Mouse (Mus musculus) forebrain, postnatal 0 days (tissue): ENCODE measurements around the gene Uba5. TPM values are rescaled to one million over a fixed set of nuclear protein-coding genes. Genes with fewer than 3 reads are reported as not detected.

Source experiments
- ATAC-seq: fragments of 200-750 bp; cut with Nextera tagmentation; 2 replicates; pipeline ENCODE4 v1.8.0; 2017; ENCODE audit warnings: mild to moderate bottlenecking, moderate library complexity
- DNase-seq: peaks from one replicate; pipeline ENCODE4 v3.0.0-alpha.2; 2015
- H3K27ac ChIP-seq: fragments of 300-500 bp; sonication (generic); 2 replicates; pipeline ENCODE4 v1.5.1; 2014; ENCODE audit warnings: low read depth, mild to moderate bottlenecking, antibody characterized with exemption, low read length, moderate library complexity, mixed read lengths
- H3K27me3 ChIP-seq: fragments of 300-500 bp; sonication (generic); 2 replicates; pipeline ENCODE4 v1.6.1; 2014; ENCODE audit warnings: mild to moderate bottlenecking, low read length, mixed read lengths; ENCODE audit not compliant: insufficient read depth
- H3K36me3 ChIP-seq: fragments of 300-500 bp; sonication (generic); 2 replicates; pipeline ENCODE4 v1.6.1; 2014; ENCODE audit warnings: mild to moderate bottlenecking, moderate library complexity; ENCODE audit not compliant: insufficient read depth
- H3K4me1 ChIP-seq: fragments of 300-500 bp; sonication (generic); 2 replicates; pipeline ENCODE4 v1.6.1; 2014; ENCODE audit warnings: antibody characterized with exemption; ENCODE audit not compliant: insufficient read depth
- H3K4me2 ChIP-seq: fragments of 300-500 bp; sonication (generic); 2 replicates; pipeline ENCODE4 v1.6.1; 2014; ENCODE audit warnings: low read depth, mild to moderate bottlenecking, moderate library complexity
- H3K4me3 ChIP-seq: fragments of 300-500 bp; sonication (generic); 2 replicates; pipeline ENCODE4 v1.5.1; 2014; ENCODE audit warnings: low read depth, low read length, mixed read lengths
- H3K9ac ChIP-seq: fragments of 300-500 bp; sonication (generic); 2 replicates; pipeline ENCODE4 v1.6.1; 2014; ENCODE audit warnings: mild to moderate bottlenecking
- H3K9me3 ChIP-seq: fragments of 300-500 bp; sonication (generic); 2 replicates; pipeline ENCODE4 v1.6.1; 2016; ENCODE audit warnings: low read length
- CTCF ChIP-seq: sonication (generic); IDR thresholded peaks from 2 replicates; pipeline ENCODE4 v1.5.1; 2016; ENCODE audit warnings: antibody characterized with exemption, control low read depth, low read depth
- WGBS: fragments of 180-500 bp; shearing (Covaris S2); extraction: QIAGEN DNeasy Blood & Tissue Kit; methylation state at CpG from one replicate; pipeline ENCODE4 v1.1.7; 2014; 5-methylcytosine and 5-hydroxymethylcytosine counted together
- polyA plus RNA-seq: library from polyadenylated mRNA; unstranded; fragments of >200 nt; fragmentation: Nextera tagmentation; extraction: Ambion mirVana; gene quantifications from 2 replicates; pipeline ENCODE4 v1.2.1, GENCODE M21; 2015
- total RNA-seq: library from RNA; depleted of rRNA; stranded (reverse); fragments of >200 nt; gene quantifications from 2 replicates; pipeline ENCODE4 v1.2.3, GENCODE M21; 2014

Uba5 gene
- total and polyA plus RNA-seq, 2 experiments from 2014 or later: 71.5 to 71.7 TPM

DNA sequence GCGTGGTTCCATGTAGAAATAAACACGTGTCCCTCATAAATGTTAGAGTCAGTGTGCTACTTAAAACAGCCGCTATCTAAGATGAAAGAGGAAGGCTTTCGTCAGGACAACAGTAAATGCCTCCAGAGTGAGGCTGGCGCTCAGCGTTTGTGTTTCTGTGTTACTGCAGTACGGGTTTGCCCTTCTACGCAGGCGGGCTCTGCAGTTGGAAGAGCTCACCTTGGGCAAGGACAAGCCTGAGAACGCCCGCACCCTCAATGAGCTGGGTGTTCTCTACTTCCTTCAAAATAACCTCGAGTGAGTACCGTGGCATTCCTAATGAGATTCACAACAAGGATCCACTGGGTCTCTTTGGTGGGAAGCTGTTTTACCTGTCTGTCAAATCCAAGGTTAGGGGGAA lies 24.7 kb downstream of the Uba5 start:
- H3K27me3 ChIP-seq: no peaks in the 10 kb centered on the region
- DNase-seq: no peak
- no peak overlapping the region for H3K9ac ChIP-seq
- H3K27ac ChIP-seq: no peak overlapping the region
- no peak overlapping the region for H3K4me2 ChIP-seq
- H3K4me1 ChIP-seq: no peaks in the 10 kb centered on the region
- WGBS: 93% methylated on average over 13 of the region's 13 CpGs
- H3K9me3 ChIP-seq: no peaks in the 10 kb centered on the region
- no peak overlapping the region for H3K4me3 ChIP-seq
- TF ChIP-seq CTCF: no peak
- H3K36me3 ChIP-seq: peaks cover 9% of the 10 kb centered on the region
- no peak for ATAC-seq

DNA sequence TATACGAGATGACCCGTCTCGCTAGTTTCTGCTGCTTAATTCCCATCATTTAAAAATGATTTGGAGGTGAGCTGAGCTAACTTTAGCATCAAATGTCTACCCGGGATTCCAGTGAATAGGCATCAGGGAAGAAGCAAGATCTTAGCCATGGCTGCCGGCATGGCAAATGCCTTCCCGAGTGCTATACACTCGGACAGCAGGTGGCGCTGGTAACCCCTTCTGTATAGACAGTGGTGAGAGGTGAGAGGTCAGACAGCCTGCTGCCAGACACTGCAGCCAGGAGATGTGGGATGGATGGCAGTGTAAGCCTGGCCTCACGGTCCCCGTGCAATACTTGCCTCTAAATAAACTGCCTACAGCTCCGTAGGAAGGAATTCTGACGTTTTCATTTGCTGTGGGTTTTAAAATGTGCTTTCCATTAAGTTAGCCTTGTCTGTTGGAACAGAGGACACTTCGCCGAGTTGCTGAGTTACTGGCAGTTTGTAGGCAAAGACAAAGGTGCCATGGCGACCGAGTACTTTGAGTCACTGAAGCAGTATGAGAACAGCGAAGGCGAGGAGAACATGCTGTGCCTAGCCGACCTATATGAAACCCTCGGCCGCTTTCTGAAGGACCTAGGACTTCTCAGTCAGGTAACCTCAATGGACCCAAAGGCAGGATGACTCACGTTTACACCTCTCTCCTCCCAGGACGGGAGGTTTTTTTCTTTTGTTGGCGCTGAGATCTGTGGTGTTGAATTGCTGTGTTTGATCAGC lies 27.5 kb downstream of the Uba5 start:
- no peak overlapping the region for H3K27ac ChIP-seq

DNA sequence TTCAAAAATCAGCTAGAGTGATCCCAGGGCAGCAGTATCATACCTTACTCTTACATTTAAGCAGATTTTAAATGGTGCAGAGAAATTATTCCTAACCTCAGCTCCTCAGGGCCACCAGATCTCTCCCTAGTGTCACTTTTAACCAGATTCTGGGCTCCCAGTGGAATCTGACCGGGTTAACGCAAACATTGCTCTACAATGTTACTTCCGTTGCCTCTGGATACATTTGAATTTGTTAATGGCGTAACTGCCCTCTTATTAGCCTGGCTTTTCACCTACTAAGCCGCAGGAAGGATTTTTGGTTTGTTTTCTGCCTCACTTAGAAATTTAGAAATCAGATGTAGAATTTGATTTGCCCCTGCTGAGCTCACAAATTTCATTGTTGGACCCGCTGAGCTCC lies 28.2 kb downstream of the Uba5 start:
- ATAC-seq (no peak), DNase-seq (no peak)
- no peak overlapping the region for H3K4me2 ChIP-seq
- peaks cover 9% of the 10 kb centered on the region for H3K36me3 ChIP-seq
- no peaks in the 10 kb centered on the region for H3K4me1 ChIP-seq
- no peak overlapping the region for H3K4me3 ChIP-seq
- no peak for TF ChIP-seq CTCF
- whole genome bisulfite sequencing: 75% methylated on average over 6 of the region's 6 CpGs
- no peak overlapping the region for H3K9ac ChIP-seq
- no peaks in the 10 kb centered on the region for H3K9me3 ChIP-seq
- H3K27me3 ChIP-seq: no peaks in the 10 kb centered on the region
- no peak overlapping the region for H3K27ac ChIP-seq

More for the DNA sequence above, 27.5 kb downstream of the Uba5 start:
- Histone ChIP-seq H3K9me3 (no peaks in the 10 kb centered on the region), H3K36me3 (peaks cover 9% of the 10 kb centered on the region), H3K27me3 (no peaks in the 10 kb centered on the region), H3K9ac (no peak overlapping the region), H3K4me1 (no peaks in the 10 kb centered on the region), H3K4me3 (no peak overlapping the region), H3K4me2 (no peak overlapping the region)
- DNase-seq (peak; percentile 57), ATAC-seq (peak; percentile 60; the same call in 1 of the 2 replicates)
- TF ChIP-seq CTCF: peak; percentile 75
- 52% methylated on average over 24 of the region's 24 CpGs for WGBS

DNA sequence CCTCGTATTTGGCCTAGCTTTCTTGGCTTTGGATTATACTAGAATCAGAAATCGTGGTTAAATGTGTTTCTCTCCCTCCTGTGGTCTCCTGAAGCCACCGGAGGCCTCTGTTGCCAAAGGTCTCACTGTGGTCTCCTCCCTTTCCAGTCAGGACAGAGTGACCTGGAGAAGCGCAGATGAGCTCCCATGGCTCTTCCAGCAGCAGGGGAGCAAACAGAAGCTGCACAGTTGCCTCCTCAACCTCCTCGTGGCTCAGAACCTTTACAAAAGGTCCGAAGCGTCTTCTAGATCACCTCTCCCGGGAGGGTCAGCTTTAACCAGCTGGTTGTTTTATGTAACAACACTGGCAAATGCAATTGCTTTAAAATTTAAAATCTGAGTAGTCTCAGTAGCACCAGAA lies 28.7 kb downstream of the Uba5 start:
- no peak overlapping the region for H3K4me3 ChIP-seq
- peaks cover 9% of the 10 kb centered on the region for H3K36me3 ChIP-seq
- H3K4me2 ChIP-seq: no peak overlapping the region
- H3K9me3 ChIP-seq: no peaks in the 10 kb centered on the region
- 83% methylated on average over 8 of the region's 8 CpGs for WGBS
- ATAC-seq: no peak
- no peak overlapping the region for H3K27ac ChIP-seq
- no peak overlapping the region for H3K9ac ChIP-seq
- no peak for TF ChIP-seq CTCF
- no peaks in the 10 kb centered on the region for H3K4me1 ChIP-seq
- DNase-seq: no peak
- H3K27me3 ChIP-seq: no peaks in the 10 kb centered on the region

DNA sequence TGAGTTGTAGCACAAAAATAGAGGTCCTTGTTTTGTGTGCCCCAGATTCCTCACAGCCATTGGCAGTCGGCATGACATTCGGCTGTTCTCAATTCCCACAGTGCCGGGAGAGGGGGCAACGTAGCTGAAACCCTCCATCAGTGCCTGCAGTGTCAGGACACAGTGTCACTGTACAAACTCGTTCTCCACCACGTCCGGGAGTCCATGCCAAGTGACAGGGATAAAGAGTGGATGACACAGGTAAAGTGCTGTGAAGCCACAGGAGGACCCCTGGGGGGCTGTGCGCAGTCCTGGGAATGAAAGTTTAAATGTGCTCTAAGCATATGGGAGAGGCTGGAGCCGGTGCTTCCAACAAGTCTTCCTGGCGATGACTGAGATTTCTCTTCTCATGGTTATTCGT lies 33.1 kb downstream of the Uba5 start:
- Histone ChIP-seq H3K36me3 (peaks cover 17% of the 10 kb centered on the region), H3K27me3 (no peaks in the 10 kb centered on the region), H3K9ac (no peak overlapping the region), H3K4me1 (no peaks in the 10 kb centered on the region), H3K27ac (no peak overlapping the region), H3K4me3 (no peak overlapping the region), H3K4me2 (no peak overlapping the region), H3K9me3 (no peaks in the 10 kb centered on the region)
- 93% methylated on average over 11 of the region's 11 CpGs for WGBS
- TF ChIP-seq CTCF: no peak
- DNase-seq (no peak), ATAC-seq (no peak)

DNA sequence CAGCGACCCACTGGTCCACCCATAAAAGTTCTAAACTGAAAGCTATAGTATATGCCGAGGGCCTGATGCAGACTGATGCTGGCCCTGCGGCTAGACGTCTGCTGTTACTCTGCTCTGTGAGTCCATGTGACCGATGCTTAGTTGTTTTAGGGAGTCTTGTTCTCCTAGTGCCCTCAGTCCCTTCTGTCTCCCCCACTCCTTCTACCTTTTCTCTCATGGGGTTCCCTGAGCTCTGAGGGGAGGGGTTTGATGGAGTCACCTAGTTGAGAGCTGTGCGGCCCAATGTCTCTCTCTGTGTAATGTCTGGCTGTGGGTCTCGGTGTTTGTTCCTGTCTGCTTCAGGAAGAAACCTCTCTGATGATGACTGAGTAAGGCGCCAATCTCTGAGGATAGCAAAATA lies 35.7 kb downstream of the Uba5 start:
- H3K27ac ChIP-seq: no peak overlapping the region
- H3K4me3 ChIP-seq: no peak overlapping the region
- no peak overlapping the region for H3K4me2 ChIP-seq
- no peaks in the 10 kb centered on the region for H3K4me1 ChIP-seq
- no peak for TF ChIP-seq CTCF
- H3K9ac ChIP-seq: no peak overlapping the region
- ATAC-seq (no peak), DNase-seq (no peak)
- no peaks in the 10 kb centered on the region for H3K27me3 ChIP-seq
- H3K9me3 ChIP-seq: no peaks in the 10 kb centered on the region
- WGBS: 96% methylated on average over 8 of the region's 8 CpGs
- H3K36me3 ChIP-seq: peaks cover 23% of the 10 kb centered on the region

DNA sequence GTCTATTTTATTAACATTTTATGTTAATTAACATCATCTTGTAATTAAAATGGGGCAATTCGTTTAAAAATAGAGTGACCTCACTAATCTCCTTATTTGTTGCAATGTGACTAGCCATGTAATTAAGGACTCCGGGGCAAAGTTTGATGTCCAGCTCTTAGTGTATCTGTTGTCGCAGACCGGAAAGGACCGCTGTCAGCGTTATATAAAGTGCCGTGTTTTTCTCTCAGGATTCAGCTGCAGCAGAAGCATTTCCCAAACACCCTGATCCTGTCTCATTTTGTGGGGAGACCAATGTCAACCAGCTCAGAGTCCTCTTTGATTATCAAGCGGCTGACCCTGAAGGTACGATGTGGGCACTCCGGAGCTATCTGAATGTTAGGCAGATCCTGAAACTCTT lies 41.9 kb downstream of the Uba5 start:
- H3K4me3 ChIP-seq: no peak overlapping the region
- no peak for TF ChIP-seq CTCF
- H3K4me2 ChIP-seq: no peak overlapping the region
- 90% methylated on average over 10 of the region's 10 CpGs for WGBS
- ATAC-seq (no peak), DNase-seq (no peak)
- no peaks in the 10 kb centered on the region for H3K9me3 ChIP-seq
- H3K27ac ChIP-seq: no peak overlapping the region
- no peaks in the 10 kb centered on the region for H3K27me3 ChIP-seq
- H3K36me3 ChIP-seq: peaks cover 41% of the 10 kb centered on the region
- no peaks in the 10 kb centered on the region for H3K4me1 ChIP-seq
- H3K9ac ChIP-seq: no peak overlapping the region
